Mouse (Mus musculus) cerebellum, postnatal 25 days (tissue): ENCODE measurements at regions not wholly inside any gene's neighbourhood (a gene's known extent, or its start where the extent isn't known, plus 50 kb on each side); places are given as distances from the start of the nearest gene placed in this dataset.
"Not testable (repeated sequence)": the region's sequence is repeated elsewhere in the genome, so short reads cannot be mapped to it uniquely, and the experiment has no call there.

ENCODE experiments used
- DNase-seq, 2 experiments: peaks; one replicate each; pipeline ENCODE4 v3.0.0; 2021; ENCODE audit warnings: mixed read lengths in 2 of 2

DNA sequence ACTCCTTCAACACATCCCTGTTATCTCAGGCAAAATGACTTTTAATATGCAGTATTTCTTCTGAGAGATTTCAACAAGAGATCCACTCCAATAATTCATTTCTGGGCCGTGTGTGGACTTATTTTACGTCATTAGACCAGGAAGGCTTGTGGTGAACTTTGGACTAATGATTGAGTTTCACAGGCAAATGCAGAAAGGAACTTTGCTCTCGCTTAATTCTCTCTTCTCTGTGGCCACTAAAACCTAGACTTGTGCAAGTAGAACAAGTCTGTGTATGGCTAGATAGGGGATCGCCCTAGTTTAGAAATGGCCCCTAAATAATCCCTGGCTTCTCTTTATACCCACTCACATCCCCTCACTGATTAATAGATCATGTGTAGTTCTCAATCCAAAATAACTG, 50.6 kb upstream of the Ppp1r12a start:
- no peak for DNase-seq

DNA sequence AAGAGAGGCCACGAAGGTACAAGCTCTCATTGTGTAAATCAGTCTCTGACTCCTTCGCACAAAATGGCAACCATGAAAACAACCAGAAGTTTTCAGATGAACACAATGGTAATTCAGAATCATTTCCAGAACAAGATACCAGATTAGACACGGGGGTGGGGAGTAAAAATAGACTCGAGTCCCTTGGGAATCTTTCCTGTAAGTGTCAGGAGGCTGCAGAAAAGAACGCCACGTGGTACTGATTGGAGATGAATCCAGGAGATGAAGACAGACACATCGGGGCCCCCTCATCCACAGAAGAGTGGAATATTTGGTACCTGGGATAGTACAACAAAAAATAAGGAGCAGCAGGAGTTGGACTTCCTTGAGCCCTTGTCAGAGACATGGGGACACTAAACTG, 51.1 kb upstream of the Ppp1r12a start:
- DNase-seq: no peak

DNA sequence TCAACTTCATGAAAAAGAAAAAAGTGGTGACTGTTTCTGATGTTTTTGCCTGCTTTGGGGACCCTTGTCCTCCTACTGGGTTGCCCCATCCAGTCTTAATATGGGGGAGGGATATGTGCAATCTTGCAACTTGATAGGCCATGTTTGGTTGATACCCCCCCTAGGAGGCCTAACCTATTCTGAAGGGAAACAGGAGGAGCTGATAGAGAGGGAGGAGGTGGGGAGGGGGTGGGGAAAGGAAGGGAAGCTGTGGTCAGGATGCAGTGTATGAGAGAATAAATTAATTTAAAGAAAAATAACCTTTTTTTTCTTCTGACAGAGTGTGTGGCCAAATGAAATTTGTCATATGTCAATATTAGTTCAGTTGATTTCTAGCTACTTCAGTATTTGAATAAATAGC, 51.8 kb upstream of the Ppp1r12a start:
- no peak for DNase-seq

DNA sequence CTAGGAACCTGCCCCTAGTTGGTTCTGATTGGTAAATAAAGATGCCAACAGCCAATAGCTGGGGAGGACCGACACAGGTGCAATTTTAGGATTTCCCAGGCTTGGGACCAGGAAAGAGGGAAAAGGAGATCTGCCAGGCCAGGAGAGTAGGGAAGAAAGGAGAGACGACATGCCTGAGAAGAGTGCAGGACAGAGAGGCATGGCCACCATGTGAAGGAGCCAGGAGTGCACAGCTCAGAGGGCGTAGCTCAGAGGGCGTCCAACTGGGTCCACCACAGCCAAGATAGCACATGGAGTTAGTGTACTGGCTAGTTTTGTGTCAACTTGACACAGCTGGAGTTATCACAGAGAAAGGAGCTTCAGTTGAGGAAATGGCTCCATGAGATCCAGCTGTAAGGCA, 53.5 kb upstream of the Ppp1r12a start:
- DNase-seq: not testable (repeated sequence)

DNA sequence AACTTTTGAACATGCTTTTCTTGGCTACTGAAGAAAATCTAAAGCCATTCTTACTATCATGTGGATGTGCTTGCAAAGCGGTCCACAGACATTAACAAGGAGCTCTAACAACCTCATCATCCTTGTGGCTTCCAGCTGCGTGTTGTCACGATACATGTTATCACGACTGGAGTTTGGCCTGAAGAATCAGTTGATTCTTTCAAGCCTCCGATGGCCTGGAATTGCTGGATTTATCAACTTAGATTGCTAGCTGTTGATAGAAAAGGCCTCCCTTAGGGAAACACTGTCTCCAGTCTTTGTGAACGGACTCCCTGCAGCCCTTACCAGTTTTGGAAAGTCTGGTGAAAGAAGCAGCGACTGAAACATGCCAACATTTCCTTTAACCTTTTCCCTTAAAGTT, 60.5 kb upstream of the Ppp1r12a start:
- no peak for DNase-seq

DNA sequence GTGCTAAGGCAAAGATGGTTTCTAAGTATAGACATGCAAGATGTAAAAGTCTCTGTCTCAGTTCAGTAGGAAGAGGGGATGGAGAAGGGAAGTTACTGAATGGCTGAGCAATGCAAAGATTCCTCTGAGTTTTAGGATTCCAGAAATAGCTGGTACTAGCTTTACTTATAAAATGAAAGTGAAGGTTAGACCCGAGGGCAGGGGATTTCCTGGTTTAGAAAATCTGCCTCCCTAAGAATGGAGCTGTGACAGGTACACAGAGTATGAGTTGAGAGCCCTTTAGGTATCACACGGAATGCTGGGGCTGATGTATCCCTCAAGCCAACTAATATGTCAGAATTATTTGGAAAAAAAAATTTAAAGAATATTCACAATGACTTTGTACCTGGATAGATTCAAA, 69.0 kb upstream of the Ppp1r12a start:
- DNase-seq: no peak

DNA sequence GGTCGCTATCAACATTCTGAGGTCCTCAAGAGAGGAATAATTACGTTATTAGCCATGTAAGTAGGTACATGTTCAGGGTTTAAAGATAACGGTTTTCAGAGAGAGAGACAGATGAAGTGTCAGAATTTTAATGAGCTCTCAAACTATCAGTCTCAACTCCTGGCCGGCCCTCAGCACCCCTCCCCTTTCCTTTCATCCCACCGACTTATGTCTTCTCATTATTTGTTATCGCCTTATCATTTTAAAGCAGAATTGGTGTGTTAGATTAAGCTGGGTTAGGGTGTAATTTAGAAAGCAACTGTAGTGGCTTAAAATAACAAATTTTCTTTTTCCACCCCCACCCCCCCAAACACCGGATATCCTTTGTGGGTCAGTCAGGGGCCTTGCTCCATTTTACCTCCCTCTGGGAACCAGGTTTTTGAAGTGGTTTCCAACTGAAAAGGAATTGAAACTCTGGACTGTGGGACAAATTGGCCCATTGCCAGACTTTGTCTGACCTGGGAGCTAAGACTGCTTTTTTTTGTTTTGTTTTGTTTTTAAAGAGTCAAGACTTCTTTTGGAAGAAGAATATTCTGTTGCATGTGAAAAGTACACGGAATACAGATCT, 72.5 kb upstream of the Ppp1r12a start:
- DNase-seq: no peak

DNA sequence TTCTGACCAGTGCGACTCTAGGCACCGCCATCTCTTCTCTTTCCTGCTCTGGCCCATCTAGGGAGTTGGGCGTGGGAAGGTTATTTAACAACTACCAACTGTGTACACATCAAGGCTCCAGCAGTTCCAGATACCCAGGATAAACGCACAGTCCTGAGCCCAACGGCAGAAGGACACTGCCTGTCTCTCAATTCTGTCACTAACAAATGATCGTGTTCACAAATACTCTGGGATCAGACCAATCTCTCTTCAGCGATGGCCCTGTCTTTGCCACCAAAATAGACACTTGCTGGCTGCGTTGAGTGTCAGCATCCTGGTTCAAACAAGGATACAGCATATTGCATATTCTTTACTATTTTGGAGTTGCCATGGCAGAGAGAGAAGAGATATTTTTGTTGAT, 73.1 kb upstream of the Ppp1r12a start:
- no peak for DNase-seq

DNA sequence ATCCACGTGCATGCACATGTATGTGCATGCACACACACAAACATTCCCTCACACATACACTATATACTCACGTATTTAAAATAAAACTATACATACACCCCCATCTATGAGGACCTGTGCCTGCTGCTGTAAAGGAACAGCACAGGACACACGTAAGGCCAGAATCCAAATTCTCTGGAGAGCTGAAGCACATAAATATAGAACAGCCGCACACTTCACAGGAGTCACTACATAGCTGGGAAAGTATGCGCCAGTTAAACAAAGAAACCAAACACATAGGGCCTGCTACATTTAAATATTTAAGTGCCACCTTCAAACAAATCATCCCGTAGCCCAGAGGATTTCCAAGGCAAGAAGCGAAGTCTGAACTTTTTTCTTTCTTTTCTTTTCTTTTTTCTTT, 73.8 kb upstream of the Ppp1r12a start:
- no peak for DNase-seq

DNA sequence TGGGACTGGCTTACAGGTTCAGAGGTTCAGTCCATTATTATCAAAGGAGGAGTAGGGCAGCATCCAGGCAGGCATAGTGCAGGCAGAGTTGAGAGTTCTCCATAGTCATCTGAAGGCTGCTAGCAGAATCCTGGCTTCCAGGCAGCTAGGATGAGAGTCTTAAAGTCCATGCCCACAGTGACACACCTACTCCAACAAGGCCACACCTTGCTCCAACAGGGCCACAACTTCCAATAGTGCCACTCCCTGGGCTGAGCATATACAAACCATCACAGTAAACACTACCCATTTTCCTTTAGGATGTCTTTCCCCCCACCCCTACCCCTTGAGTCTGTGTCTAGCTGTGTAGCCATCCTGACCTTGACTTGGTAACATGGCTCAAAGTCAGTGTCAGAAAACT, 78.8 kb upstream of the Ppp1r12a start:
- no peak for DNase-seq

DNA sequence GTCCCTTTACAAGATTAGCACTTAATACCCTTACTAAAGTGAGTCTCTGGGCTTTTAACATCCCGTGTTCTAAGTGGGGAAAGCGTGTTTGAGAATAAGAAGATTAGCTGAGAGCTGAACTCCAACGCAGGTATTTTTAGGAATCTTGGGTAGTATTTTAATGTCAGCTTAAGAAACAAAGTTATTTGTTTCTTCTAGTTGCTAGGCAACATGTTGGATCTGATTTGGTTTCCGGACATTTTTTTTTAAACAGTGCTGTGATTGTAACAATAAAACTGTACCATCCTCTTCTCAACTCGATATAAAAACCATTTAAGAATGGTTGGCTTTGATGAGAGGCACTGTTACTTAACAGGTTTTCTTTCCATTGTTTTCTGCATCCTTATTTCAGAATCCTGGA, 86.8 kb upstream of the Ppp1r12a start:
- no peak for DNase-seq

DNA sequence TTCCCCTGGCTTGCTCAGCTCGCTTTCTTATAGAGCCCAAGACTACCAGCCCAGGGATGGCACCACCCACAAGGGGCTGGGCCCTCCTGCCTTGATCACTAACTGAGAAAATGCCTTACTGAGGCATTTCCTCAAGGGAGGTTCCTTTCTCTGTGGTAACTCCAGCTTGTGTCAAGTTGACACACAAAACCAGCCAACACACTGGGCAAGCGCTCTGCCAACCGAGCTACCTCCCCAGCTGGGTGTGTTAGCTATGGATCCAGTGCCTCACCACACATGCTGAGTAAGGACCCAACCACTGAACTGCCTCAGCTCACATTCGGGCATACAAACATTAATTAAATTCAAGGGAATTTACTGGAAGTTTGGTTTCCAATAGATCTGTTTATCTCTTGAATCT, 88.2 kb upstream of the Ppp1r12a start:
- no peak for DNase-seq

DNA sequence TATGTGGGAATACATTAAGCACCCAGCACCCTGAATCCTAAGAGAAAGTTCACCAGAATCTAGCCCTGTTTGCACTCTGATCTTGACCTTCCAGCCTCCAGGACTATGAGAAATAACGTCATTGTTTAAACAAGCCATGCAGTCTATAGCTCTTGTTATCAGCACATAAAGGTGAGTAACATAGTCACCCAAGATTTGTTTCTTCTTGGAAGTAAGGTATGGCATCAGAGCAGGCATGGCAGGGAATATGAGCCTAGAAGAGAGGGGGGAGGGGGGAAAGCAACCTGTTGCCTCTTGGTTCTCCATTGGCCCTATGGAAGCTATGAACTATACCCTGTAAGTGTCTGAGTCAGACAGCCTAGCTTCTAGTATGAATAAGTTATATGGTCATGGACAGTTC, 89.8 kb upstream of the Ppp1r12a start:
- no peak for DNase-seq

DNA sequence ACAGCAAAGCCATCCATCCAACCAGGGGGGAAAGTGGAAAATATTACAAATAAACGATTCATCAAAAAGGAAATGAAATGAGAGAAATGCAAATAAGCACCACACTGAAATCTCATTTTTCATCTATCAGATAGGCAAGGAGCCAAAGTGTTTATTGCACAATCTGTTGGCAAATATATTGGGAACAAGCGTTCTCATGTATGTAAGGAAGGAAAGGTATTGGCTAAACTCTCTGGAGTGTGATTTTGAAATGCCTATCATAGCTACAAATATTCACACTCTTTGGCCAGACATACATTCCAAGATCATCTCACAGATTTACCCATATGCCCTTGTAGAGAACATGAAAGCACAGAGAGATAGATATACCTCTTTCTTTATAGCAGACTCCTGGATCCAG, 90.6 kb upstream of the Ppp1r12a start:
- DNase-seq: no peak

DNA sequence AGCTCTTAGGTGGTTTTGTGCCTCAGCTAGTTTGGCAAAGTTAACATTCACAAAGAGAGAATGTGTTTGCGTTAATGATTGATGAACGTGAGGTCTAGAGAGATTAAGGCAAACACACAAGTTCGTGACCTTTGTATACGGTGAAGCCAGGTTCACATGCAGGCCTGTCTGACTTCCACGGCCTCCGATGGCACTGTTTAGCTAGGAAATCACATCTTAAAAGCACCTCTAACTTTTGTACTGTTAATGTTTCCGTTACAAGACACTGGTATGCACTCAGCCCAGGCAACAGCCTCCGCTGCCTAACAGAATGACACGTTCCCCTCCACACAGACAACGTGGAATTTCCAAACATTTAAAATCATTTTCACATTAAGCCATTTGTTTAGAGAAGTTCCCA, 94.3 kb upstream of the Ppp1r12a start:
- no peak for DNase-seq

DNA sequence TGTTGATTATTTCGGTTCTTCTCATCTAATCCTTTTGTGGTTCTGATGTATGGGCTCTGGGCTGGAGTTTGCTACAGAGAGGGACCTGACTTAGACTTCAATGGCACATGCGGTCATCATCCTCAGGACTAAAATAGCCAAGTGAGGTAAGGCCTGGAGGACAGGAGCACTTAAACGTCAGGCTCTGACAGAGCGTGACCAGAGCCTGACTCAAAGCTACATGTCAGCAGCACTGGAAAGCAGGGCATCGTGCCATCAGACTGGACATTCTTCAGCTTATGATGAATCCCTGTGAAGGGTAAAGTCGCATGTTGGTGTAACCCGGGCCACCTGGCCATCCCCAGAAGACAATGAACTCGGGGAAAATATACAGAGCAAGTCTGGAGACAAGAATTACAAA, 95.8 kb upstream of the Ppp1r12a start:
- DNase-seq: no peak

DNA sequence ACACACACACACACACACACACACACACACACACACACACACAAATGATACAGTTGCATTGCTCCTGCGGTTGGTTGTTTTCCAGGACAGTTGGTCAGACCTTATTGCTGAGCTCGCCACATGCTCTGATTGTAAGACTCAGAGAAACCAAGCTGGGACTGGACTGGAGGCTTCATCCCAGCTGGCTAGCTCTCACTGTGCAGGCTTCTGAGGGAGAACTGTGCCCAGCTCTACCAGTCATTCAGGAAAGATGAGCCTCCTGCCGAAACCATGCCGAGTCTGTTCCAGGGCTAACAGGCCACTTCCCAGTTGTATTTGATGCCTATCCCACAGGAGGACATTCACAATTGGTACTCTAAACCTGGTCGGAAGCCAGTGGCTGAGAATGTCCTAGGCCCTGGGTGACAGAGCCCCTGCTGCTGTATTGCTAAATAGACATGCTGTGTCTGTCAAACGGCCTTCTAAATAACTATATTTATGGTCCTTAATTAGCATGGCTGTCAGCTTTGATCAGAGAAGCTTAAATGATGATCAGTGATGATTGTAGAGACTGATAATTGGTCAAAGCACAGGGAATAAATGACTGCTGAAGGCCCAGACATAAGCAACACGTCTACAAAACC, 100.1 kb upstream of the Ppp1r12a start:
- peak; percentile 18 to 25 for DNase-seq

DNA sequence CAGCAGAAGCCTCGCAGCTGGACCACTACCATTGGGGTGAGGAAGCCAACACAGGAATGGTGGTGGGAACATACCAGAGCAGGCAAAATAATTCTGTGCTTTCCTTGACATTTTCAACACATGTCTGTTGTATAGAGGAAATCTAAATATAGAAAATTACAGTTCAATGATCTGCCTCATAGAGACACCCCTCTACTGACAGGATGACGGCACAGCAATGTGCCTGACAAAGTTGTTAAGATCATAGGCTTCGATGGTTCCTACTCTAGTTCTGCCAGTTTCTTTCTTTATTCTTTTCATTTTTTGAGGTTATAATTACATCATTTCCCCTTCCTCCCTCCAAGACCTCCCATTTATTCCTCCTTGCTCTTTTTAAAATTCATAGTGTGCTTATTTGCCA, 101.4 kb upstream of the Ppp1r12a start:
- DNase-seq: no peak

DNA sequence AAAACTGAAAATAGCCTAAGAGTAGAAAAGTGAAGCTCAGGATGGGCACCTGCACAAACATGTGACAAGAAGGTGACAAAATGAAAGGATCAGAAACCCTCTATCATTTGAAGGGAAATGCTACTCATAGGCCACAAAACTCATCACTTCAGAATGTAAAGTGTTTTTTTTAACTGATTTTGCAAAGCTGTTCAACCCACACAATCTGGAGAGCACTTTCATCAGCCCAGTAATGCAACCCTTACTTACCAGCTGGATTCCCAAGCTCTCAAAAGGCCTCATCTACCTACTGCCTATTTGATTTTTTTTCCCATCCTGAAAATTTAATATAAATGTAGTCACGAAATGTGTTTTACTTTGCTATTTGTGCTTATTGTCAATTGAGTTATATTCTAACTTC, 110.4 kb upstream of the Ppp1r12a start:
- no peak for DNase-seq

DNA sequence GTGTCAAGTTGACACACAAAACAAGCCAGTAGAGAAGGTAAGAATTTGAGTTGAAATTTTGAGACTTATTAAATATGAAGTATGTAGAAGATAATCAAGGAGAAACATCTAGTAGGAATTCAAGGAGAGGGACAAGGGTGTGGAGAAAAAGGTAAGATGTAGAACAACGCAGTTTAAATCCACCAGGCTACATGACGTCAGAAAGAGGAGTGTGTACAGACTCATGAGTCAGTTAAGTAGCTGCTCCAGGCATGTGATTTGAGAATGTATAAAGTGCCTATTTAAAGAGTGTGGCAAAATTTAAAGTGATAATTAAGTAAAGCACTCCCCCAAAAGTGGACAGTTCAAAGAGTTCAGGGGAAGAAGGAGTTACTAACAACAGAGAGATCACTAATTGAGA, 113.6 kb upstream of the Ppp1r12a start:
- DNase-seq: no peak

DNA sequence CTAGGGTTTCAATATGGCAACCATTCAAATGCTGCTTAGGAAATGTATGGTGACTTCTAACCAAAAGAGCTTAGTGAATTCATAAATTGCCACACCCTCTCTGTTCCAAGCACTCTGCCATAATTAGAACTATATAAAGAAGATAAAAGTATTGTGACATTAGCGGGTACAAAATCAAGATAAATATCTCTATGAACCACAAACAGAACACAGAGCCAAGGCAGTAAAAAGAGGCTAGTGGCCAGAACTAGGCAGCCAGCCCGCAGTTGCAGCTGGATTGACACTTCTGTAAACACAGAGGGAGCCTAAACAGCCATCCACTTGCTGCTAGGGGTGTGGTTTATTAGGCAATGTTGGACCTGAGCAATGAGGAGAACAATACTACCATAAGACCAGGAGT, 118.5 kb upstream of the Ppp1r12a start:
- DNase-seq: no peak

DNA sequence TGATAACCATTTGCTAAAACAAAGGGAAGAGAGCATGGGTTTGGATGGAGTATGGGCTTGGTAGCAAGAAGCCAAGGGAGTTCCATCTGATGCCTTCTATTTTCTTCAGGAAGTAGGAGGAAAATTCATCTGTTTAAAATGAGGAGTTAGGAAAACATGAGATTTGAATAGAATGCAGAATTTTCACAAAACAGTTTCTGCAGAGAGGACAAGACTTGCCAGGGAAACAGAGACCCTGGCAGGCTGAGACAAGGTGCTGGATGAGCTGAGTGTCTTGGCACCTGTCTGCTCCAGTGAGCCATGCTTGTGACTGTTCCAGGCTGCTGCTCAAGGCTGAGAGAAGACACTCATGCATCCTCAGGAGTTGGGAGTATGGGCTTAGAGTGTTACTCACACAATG, 122.0 kb upstream of the Ppp1r12a start:
- no peak for DNase-seq

DNA sequence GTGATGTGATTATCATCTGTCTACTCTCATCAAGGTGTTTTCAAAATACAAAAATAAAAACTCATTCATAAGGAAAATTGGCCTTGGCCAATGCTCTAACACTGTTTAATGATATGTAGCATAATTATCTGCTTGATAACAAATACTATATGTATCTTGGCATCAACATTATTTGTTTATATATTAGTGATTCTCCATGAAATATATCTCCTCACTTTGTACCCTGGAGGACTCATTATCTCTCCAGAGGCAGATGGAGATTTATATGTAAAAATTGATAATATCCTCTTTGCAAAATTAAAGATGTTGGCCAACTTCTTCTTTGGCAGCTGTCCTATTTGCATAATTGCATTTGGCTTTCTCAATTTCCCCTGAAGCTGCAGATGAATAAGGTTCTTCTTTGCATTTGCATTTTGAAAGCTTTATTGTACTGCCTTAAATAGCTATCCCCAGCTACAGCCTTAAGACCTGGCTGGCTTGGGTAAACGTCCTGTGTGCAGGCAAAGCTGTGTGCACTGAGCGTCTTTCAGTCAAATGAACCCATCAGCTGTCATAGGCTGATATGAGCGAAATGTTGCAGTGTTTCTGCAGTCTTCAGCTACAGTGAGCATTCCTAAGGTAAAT, 124.7 kb upstream of the Otogl start:
- no peak for DNase-seq

DNA sequence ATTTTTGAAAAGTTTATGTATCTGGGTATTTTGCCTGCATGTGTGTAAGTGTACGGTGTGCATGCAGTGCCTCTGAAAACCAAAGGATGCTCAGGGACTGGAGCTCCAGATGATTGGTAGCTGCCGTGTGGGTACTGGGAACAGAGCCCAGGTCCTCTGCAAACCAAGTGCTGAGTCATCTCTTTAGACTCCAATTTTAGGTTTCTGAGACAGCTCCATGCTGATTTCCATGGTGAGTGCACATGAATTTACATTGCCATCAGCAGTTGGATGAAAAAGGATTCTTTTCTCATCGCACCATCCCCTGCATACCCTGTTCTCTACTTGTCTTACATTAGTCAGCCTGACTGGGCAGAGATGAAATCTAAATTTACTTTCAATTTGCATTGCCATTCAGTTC, 122.1 kb upstream of the Otogl start:
- DNase-seq: no peak

DNA sequence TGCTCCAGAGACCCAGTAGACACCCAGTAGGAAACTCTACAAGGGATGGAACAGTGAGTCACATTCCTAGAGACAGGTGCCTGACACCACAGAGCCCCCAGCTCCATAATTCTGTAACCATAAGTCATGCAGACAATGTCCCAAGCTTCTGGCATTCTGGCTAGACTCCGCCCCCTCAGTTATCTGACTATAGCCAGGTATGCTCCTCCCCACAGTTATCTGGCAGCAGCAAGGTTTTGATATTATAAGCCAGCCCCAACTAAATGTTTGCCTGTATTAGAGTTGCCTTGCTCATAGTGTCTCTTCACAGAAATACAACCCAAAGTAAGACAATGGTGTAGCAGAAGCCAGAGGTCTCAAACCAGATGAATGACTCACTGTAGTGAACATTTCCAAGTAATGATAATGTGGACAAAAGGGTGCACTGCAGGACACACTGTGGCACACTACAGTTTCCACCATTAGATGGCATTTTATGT, 121.4 kb upstream of the Otogl start:
- DNase-seq: no peak
